7 mouse cellular contexts compared by ENCODE assay signal in genomic region chr10:59241141-59241541, GRCm38 (mm10). TPM values are rescaled to one million over a fixed set of nuclear protein-coding genes. Genes with fewer than 3 reads are reported as not detected.
DNase-seq lines count a peak whose midpoint lies in the region; ATAC-seq and TF ChIP-seq lines count a peak whose summit lies in the region.

No protein-coding gene starts in this region.

- ATAC-seq in midbrain, postnatal 0 days (ENCODE audit: low FRiP score): no peak
- ATAC-seq in midbrain, embryonic 14.5 days (ENCODE audit: low FRiP score, low TSS enrichment): no peak
- peak; percentile 90 for ATAC-seq in embryonic facial prominence, embryonic 14.5 days (ENCODE audit: low read depth)

- H3K9me3 ChIP-seq in midbrain, postnatal 0 days (ENCODE audit: low read length): no peaks in the 10 kb centered on the region
- no peaks in the 10 kb centered on the region for H3K9me3 ChIP-seq in midbrain, embryonic 14.5 days (ENCODE audit: control insufficient read depth, low read length)
- no peaks in the 10 kb centered on the region for H3K9me3 ChIP-seq in embryonic facial prominence, embryonic 14.5 days (ENCODE audit: control insufficient read depth, low read length)

- H3K4me1 ChIP-seq in midbrain, postnatal 0 days (ENCODE audit: insufficient read depth, low read length): no peaks in the 10 kb centered on the region
- H3K4me1 ChIP-seq in midbrain, embryonic 14.5 days (ENCODE audit: control insufficient read depth, insufficient read depth, low read length): no peaks in the 10 kb centered on the region
- H3K4me1 ChIP-seq in embryonic facial prominence, embryonic 14.5 days (ENCODE audit: control insufficient read depth, insufficient read depth, low read length): no peaks in the 10 kb centered on the region

- no peak overlapping the region for H3K4me3 ChIP-seq in midbrain, postnatal 0 days (ENCODE audit: low read depth, low read length)
- H3K4me3 ChIP-seq in midbrain, embryonic 14.5 days (replicated peaks; ENCODE audit: low read depth, low read length): no peak overlapping the region
- H3K4me3 ChIP-seq in embryonic facial prominence, embryonic 14.5 days (ENCODE audit: low read depth, low read length): no peak overlapping the region

- peak; percentile 46 for DNase-seq in midbrain, postnatal 0 days (ENCODE audit: low spot score)
- DNase-seq in midbrain, embryonic 14.5 days: no peak
- peak; percentile 90 for DNase-seq in embryonic facial prominence, embryonic 14.5 days (ENCODE audit: low spot score)
- peak; percentile 100 for DNase-seq in large intestine, adult 2 months (ENCODE audit: low read depth, low spot score)
- DNase-seq in testis, postnatal 10 days (ENCODE audit: low spot score): peak; percentile 75
- DNase-seq in cerebellum, postnatal 36 days: no peak
- no peak for DNase-seq in thymus, postnatal 0 days (ENCODE audit: low spot score)

- WGBS in midbrain, postnatal 0 days: 64% methylated on average over 3 of the region's 3 CpGs
- 65% methylated on average over 3 of the region's 3 CpGs for WGBS in midbrain, embryonic 14.5 days
- 46% methylated on average over 3 of the region's 3 CpGs for whole genome bisulfite sequencing in embryonic facial prominence, embryonic 14.5 days
- 21% methylated on average over 3 of the region's 3 CpGs for WGBS in large intestine, adult 2 months

- no peak overlapping the region for H3K27ac ChIP-seq in midbrain, postnatal 0 days (ENCODE audit: low read depth, low read length)
- H3K27ac ChIP-seq in midbrain, embryonic 14.5 days (replicated peaks; ENCODE audit: low read depth, low read length): no peak overlapping the region
- H3K27ac ChIP-seq in embryonic facial prominence, embryonic 14.5 days (replicated peaks; ENCODE audit: low read depth, low read length): no peak overlapping the region

- no peak overlapping the region for H3K4me2 ChIP-seq in midbrain, postnatal 0 days (ENCODE audit: low read depth, low read length, poor library complexity, severe bottlenecking)
- H3K4me2 ChIP-seq in midbrain, embryonic 14.5 days (ENCODE audit: low read length): no peak overlapping the region
- H3K4me2 ChIP-seq in embryonic facial prominence, embryonic 14.5 days (ENCODE audit: low read depth, low read length): no peak overlapping the region

- H3K27me3 ChIP-seq in midbrain, postnatal 0 days (ENCODE audit: insufficient read depth, low read length): no peaks in the 10 kb centered on the region
- H3K27me3 ChIP-seq in midbrain, embryonic 14.5 days (ENCODE audit: control insufficient read depth, insufficient read depth, low read length): no peaks in the 10 kb centered on the region
- H3K27me3 ChIP-seq in embryonic facial prominence, embryonic 14.5 days (replicated peaks; ENCODE audit: control insufficient read depth, insufficient read depth, low read length): no peaks in the 10 kb centered on the region

- TF ChIP-seq CTCF in midbrain, postnatal 0 days (IDR thresholded peaks at IDR 0.05): no peak

- no peak overlapping the region for H3K9ac ChIP-seq in midbrain, postnatal 0 days (replicated peaks; ENCODE audit: low read length, poor library complexity, severe bottlenecking)
- H3K9ac ChIP-seq in midbrain, embryonic 14.5 days (replicated peaks; ENCODE audit: low read length): no peak overlapping the region
- H3K9ac ChIP-seq in embryonic facial prominence, embryonic 14.5 days (ENCODE audit: low read depth, low read length): no peak overlapping the region

- no peaks in the 10 kb centered on the region for H3K36me3 ChIP-seq in midbrain, postnatal 0 days (ENCODE audit: insufficient read depth, low read length)
- no peaks in the 10 kb centered on the region for H3K36me3 ChIP-seq in midbrain, embryonic 14.5 days (ENCODE audit: control insufficient read depth, insufficient read depth, low read length)
- no peaks in the 10 kb centered on the region for H3K36me3 ChIP-seq in embryonic facial prominence, embryonic 14.5 days (ENCODE audit: control insufficient read depth, insufficient read depth, low read length)

RNA-seq across cellular contexts. Expression of gene Sowahc, which starts 19.4 kb away (rescaled TPM):
- 32.3 and 34.4 TPM in 2 replicates for total RNA-seq in midbrain, postnatal 0 days (2014; rRNA removed)
- polyA plus RNA-seq in midbrain, postnatal 0 days (2015; fragmentation: Nextera tagmentation; extraction: Ambion mirVana): 13.5 and 14.1 TPM in 2 replicates
- polyA plus RNA-seq in midbrain, embryonic 14.5 days (2014; fragmentation: Nextera tagmentation; extraction: Ambion mirVana): 17.7 and 18.3 TPM in 2 replicates
- polyA plus RNA-seq in embryonic facial prominence, embryonic 14.5 days (2014; fragmentation: Nextera tagmentation; extraction: Ambion mirVana): 9.1 and 10.0 TPM in 2 replicates
- 2.7 and 4.9 TPM in 2 replicates for polyA plus RNA-seq in large intestine, adult 2 months (2012; rRNA removed)
- 2.3 and 2.4 TPM in 2 replicates for polyA plus RNA-seq in thymus, postnatal 0 days (2015; fragmentation: Nextera tagmentation; extraction: Ambion mirVana)

RNA-seq across cellular contexts. Expression of gene Sept10, which starts 19.5 kb away (rescaled TPM):
- total RNA-seq in midbrain, postnatal 0 days (2014; rRNA removed): 7.3 and 12.7 TPM in 2 replicates
- 8.4 and 9.5 TPM in 2 replicates for polyA plus RNA-seq in midbrain, postnatal 0 days (2015; fragmentation: Nextera tagmentation; extraction: Ambion mirVana)
- polyA plus RNA-seq in midbrain, embryonic 14.5 days (2014; fragmentation: Nextera tagmentation; extraction: Ambion mirVana): 8.9 and 18.4 TPM in 2 replicates
- 40.5 and 47.1 TPM in 2 replicates for polyA plus RNA-seq in embryonic facial prominence, embryonic 14.5 days (2014; fragmentation: Nextera tagmentation; extraction: Ambion mirVana)
- 3.9 and 5.0 TPM in 2 replicates for polyA plus RNA-seq in large intestine, adult 2 months (2012; rRNA removed)
- 15.8 and 16.4 TPM in 2 replicates for polyA plus RNA-seq in thymus, postnatal 0 days (2015; fragmentation: Nextera tagmentation; extraction: Ambion mirVana)

Comparison
In these comparisons a context has a peak if more than half of its experiments do, and no peak if none do; other contexts are left out.
1. DNase-seq: peak in midbrain, postnatal 0 days (single experiment), embryonic facial prominence, embryonic 14.5 days (single experiment), large intestine, adult 2 months (single experiment) and testis, postnatal 10 days (single experiment); none in midbrain, embryonic 14.5 days (single experiment), cerebellum, postnatal 36 days (0 of 2) and thymus, postnatal 0 days (single experiment).